Mouse (Mus musculus): ENCODE measurements around the gene Yes1.
"Not testable (repeated sequence)": the region's sequence is repeated elsewhere in the genome, so short reads cannot be mapped to it uniquely, and the experiment has no call there.

Yes1 gene

DNA sequence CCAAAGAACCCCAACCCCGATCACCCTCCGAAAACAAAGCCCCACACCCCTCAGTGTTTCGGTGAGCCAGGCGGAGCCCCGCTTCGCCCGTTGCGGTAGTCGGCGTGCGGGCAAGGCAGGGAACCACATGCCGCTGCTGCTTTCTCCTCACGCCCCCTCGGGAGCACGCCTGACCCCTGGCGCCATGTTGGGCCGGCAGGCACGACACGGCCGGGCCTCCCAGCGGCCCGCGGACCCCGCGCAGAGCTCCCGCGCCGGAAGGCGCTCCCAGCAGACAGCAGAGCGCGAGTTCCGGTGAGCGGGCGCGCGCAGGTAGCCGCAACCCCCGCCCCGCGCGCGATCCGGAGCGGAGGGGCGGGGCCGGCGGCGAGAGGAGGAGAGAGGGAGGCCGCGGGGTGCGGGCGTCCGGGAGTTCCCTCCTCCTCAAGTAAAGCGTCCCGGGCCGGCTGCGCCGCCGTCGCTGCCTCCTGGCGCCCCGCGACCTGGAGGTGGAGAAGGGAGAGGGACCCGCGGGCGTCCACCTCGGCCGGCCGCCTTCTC is at the start of gene Yes1:
Gene Yes1, plus strand, starts transcription at position 371 of the 540 bp plus-strand sequence.
- peak; percentile 67 for DNase-seq

DNA sequence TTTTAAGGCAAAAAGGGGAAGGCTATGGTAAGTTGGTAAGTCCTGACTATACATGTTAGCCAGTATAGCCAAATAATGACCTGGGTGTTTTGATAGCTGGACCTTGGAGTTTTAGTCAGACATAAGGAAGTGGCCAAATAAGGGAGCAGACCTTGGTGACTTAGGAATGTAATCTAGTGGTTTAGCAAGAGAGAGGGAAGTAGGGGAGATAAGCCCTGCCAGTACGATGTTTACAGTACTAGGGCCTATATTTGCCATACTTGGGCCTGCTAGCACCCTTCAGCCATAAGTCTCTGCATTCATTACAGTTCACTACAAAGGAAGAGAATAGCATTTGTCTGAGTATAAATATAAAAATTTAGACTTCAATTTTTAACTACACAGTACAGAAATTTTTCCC is 46.3 kb upstream of the Yes1 start:
- DNase-seq: no peak

DNA sequence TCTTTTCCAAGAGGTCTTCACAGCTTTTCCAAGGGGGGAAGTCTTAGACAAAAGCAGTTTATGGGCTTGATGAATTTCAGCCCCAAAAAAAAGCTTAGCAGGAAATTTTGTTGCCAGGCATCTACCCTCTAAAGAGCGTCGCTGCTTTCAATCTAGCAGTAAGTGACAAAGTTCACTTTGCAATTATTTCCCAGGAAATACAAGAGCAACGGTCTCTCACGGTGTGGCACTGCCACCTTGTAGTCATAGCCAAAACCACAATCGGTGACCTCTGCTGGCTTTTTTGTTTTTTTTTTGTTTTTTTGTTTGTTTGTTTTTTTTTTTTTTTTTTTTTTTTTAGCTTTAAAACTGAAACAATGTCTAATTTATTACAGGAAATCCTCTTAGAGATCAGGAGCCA is 39.2 kb upstream of the Yes1 start:
- DNase-seq: no peak

DNA sequence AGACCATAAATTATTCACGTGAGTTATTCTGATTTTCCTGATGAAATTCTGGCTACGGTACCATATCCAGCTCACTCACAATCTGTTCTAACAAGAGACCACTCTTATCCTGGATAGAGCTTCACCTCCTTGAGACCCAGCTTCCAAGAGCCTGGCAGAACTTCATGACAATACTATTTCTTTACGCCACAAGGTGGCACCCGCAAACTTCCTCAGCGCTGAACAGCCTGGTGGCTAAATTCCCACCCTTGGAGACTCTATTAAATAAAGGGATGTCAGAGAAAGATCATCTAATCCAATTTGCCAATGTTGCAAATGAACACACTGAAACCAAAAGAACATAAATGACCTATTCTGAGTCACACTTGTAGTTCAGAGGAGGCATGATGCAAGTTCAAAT is 22.8 kb upstream of the Yes1 start:
- peak; percentile 62 for DNase-seq

DNA sequence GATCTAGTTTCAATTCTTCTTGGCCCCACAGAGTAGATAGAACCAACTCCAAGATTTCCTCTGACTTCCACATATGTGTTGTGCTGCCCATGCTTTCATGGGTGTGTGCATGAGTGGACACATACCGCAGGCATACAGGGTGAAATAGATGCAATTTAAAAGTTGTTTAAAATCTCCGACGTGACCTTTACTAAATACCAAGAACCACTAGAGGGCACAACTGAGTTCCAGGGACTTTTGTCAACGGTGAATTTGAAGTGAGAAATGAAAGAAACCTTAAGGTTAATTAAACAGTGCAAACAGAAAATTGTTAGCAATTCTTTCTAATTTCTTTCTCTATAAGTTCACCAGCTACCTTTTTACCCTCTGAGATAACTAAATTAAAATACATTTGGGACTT is 17.2 kb upstream of the Yes1 start:
- no peak for DNase-seq

DNA sequence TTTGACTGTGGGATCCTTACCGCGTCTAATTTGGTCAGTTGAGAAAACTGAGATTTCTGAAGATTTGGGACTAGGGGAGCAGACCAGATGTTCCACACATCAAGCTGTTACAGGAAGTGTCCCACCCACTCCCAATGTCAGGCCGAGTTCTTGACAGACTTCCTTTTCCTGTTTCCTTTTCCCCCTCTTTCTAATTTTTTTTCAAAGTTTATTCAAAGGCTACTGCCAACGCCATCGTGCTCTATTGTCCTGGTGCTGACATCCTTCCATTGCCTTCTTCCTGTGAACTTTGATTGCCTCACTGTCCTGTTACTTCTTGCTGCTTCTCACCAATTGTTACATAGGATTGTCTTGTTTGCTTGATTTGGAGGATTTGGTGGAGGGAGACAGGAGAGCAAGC is 16.6 kb upstream of the Yes1 start:
- DNase-seq: no peak

DNA sequence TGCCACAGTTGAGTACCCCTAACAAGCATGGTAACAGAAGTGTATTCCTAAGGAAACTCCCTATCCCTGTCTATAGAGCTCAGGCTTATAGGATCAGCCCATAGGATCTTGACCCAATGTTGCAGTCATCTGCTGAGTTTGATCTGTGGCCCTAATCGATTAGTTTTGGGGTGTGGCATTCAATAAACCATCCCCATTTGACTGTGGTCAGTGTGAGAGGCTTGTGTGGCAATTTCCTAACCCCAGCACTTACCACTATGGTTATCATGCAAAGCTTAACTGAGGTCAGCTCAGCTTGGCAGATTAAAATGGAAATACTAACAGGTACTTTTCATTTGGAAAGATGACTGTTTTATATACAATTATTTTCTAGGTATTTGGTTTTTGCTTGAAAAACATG is 5.1 kb upstream of the Yes1 start:
- no peak for DNase-seq

DNA sequence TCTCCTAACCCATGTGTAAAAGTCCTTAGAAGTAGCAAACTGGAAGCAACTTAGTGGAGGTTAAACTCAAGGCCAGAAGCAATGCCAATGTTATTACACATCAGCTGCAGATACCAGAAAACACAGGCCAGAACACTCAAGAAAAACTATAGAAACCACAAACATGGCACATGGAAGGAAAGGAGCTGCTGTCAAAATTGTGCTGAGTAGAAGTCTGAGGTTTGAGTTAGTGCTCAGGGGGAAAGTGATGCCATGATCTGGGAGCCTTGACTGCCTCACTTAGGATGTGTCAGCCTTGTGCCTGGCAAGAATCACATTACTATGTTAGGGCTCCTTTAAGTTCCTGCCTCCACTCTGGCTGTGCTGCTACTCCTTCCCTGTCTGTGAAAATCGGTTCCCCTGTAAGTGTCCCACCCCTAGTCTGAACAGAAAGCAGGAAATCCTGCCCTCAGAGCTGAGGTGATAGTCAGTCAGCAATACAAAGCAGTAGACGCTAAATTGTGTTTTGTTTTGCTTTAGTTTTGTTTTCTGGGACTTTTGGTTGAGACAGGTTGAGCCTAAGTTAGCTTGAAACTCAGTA is 3.1 kb upstream of the Yes1 start:
- no peak for DNase-seq

DNA sequence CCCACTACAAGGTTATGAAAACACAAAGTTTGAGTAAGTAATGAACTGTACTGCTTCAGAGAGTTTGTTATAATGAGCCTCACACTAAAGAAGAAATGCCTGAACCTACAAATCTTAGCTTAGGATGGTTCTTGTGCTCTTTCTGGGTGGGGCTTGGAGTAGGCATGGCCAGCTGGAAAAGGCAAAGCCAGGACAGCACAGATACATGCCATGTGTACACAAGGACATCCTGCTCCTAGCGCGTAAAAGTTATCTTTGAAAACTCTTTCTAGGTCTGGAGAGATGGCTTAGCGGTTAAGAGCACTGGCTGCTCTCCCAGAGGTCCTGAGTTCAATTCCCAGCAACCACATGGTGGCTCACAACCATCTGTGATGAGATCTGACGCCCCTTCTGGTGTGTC is 2.5 kb upstream of the Yes1 start:
- no peak for DNase-seq

DNA sequence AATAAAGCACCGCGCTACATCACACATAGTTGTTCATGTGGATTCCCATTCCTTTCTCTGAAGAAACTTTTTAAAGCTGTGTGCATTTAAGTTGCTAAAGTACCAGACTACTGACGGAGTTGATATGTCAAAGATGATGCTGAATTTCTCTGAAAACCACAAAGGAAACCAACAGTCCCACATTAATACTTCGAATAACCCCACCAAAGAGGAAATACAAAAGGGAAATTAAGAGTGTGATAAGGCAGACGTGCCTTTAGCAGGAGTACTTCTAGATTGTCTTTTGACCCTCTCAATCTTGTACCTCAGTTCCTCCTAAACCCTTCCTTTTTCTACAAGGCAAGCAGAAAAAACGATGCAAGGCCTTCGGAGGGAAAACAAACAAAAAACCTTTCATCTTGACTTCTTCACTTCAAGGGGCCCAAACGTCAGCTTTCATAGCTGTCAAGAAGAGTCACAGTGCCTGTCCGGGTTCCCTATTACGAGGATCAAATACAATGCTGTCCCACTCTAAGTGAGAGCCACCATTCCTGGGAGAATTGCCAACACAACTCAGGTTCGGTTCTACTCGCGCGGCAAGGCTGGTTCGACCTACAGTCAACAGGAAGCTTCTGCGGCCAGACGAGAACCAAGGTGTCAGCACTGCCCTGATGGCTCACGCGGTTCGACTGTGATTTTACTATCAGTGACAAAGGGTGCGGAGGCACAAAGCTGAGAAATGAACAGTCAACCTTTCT is 739 bp upstream of the Yes1 start:
- no peak for DNase-seq

DNA sequence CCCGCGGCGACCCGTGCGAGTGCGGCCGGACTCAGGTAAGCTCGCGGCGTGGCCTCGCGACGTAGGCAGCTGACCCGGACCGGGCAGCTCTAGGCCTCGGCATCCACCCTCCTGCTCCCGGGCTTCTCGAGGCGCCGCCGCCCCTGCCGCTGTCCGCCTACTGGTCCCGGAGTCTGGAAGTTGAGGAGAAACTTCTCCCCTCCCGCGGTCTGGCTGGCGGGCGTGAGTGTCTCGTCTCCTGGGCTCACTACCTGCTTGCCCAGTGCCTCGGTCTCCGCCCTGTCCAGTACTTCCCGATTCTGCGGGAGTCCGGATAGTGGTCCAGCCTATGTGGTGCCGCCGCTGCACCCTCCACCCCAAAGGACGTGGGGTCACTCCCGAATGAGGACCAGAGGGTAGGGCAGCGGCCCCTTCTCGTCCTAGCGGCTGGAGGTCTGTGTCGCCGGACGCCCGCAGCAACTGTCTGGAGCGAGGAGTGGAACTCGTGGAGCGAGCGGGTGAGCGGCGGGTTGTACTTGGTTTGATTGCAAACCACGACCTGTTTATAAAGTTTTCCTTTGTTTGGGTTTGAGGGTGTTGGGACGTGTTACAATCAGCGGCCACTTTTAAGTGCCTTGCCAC is 480 bp downstream of the Yes1 start:
- DNase-seq: peak; percentile 35

DNA sequence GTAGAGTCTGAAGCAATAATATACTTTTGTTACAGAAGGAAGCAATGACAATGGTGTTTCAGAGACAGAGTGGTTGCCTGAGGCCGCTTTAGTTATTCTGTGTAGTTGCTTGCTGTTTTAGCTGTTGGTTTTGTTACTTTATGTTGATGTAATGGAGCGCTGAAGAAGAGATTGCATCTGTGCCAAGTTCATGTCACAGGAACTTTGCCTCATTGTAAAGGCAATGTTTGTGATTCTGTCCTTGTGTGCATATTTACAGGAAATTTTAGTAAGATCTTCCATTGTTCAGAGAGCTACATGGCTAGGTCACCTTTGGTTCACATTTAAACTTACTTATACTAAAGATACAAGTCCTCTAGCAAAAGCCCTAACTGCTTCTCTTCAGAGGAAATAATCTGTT is 3.3 kb downstream of the Yes1 start:
- no peak for DNase-seq

DNA sequence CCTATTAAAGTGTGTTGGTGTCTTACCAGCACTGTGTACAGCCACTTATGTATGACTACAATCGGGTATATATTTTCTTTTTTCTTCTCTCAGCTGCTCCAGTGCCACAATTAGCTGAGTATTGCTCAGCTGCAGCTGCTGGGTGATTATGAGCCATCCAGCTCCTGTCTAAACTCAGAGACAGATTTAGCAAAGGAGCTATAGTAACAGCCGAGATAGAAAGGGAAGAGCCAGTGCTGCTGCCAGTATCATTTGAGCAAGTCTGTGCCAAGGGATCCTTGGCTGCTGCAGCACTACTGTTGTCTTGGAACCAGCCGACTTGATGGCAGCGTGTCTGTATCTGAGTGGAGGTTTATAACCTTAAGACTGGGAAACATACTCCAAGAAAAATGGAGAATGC is 3.7 kb downstream of the Yes1 start:
- DNase-seq: peak; percentile 28

DNA sequence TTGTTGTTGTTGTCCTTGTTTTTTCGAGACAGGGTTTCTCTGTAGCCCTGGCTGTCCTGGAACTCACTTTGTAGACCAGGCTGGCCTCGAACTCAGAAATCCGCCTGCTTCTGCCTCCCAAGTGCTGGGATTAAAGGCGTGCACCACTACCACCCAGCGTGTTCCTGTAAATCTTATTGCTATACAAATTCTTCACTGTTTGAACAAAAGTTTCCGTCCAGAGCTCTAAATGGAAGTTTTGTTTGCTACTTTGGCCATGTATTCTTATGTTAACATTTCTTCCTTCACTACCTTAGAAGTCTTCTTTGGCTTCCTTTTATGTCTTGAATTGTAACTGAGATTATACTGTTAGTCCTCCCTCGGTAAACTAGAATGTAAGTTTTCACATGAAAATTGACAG is 5.5 kb downstream of the Yes1 start:
- DNase-seq: not testable (repeated sequence)

DNA sequence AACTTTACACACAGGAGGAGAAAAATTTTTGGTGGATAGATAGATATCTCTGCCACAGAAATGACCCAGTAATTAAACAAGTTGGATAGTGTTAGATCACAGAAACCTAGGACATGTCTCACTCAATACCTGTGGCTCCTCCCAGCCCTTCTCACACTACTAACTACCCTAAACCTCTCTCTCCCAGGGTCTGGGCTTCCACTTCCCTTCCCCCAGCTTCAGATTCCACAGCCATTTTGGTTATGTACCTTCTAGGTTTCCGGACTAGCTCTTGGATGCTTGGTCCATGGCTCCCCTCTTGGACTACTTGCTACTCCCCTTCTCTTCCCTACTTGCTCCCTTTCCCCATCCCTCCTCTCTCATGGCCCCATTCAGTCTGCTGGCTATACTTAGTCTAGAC is 6.9 kb downstream of the Yes1 start:
- DNase-seq: no peak

DNA sequence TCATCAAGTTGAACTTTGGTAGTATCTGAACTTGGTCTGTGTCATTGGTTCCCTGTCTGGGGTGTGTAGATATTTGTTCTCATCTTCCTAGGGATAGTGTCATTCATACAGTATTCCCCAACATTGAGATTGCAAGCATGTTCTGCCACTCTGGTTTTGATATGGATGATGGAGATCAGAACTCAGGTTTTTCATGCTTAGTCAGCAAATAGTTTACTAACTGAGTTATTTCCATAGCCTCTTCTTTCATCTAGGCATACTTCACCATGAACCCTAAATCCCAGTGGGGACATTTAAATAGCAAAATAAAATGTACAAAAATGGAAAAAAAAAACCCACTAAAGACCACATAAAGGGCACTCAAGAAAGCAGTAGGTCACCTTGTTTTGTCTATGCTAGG is 12.7 kb downstream of the Yes1 start:
- DNase-seq: no peak

DNA sequence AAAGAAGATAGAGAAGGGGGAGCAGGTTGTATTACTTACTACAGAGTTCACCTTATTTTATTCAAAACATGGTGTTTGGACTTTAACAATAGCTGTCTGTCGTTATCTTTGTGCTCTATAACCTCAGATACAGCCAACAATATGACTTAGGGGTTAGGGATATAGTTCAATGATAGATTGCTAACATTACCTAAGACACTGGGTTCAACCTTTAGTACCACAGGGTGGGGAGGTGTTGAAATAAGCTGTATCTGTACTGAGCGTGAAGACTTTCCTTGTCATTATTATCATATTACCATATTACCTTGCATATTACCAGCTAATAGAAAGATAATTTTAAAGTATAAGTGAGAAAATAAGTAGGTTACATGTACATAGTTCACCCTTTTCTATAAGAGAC is 13.8 kb downstream of the Yes1 start:
- DNase-seq: no peak

DNA sequence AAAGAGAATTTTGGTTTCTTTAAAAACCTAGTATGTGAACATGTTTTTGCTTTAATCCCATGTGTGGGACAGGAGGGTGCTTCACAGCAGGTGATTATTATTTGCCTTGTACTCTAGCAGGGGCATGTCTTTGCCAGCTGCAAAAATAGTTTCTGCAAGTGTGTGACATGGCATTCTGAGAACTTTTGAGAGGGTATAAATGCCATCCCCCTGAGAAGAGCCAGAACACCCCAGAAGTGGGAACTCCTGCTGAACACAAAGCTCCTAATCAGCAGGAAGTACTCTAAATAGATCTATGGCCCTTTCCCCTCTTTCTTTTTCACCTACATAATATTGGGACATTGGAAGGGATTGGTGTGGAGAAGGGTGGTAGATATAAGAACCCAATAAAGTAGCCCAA is 22.2 kb downstream of the Yes1 start:
- no peak for DNase-seq

DNA sequence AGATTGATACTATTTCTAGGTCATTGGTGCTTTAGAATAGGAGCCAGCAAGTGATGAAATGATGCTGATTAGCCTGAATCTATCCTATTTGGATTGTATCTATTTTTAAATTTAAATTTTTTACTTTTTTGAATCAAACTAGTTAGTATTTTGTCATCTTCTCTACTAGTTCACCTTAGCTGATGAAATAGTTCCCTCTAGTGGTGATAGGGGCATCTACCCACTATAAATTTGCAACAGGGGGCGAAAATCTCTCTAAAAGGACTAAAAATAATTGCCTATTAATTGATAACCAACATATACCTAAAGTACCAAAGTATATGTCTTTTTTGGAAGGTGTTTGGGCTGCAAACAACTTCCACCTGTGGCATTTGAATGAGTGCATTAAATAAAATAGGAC is 46.4 kb downstream of the Yes1 start:
- DNase-seq: no peak

DNA sequence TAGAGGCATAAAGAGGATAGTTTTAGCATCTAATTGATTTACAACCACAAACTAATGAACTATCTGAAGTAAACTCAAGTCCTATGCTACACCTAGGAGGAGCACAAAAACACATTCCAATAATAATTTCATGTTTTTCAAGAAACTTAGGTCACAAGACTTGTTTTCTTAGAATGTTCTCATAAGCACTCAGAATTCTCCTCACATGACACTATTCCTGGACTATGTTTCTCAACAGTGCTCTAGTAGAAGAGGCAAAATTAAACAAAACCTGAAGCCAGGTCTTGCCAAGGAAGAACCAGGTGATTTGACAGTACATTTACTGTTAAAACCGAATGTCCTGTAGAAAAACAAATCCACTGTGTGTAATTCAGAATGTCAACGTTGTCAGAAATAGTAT is 71.5 kb downstream of the Yes1 start:
- DNase-seq: no peak

DNA sequence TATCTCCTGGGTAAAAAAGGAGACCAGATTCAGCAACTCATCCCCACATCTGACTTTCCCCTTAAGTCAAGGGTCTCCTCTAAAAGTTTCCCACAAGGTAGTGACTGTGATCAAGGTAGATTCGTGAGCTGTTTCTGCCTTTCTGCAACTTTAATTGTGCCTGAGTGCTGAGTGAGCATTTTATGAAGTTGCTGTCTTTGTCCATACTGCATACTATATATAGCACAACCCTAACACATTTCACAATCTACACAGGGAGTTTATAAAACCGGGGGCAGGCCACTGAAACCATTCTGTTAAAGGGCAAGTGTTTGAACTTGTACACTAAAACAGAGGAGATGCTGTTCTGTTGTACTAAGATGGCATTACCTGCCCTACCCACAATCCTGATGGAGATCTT is 82.4 kb downstream of the Yes1 start:
- no peak for DNase-seq

DNA sequence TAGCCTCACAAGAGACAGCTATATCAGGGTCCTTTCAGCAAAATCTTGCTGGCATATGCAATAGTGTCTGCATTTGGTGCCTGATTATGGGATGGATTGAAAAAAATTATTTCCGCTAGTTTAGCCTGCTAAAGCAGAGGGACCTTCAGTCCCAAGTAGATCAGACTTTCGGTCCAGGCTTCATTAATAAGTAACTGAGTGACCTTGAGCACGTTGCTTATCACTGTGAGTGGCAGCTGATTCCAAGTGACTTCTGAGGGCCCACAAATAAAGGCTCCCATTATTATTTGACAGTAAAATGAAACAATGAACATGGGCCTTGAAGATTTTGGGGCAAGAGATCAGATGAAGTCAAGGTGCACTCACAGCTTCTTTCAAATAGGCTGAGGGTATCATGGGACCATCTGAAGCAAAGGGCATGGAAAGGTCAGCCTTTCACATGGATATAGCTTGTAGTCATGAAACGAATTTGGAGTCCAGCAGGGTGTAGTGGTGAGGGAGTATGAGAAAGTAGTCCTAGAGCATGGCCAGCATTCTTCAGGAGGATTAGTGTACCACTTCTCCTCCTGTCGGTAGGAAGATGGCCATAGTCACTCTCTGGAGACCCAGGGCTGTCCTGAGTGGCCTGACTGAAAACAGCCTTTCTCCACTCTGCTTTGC is 86.4 kb downstream of the Yes1 start:
- no peak for DNase-seq

DNA sequence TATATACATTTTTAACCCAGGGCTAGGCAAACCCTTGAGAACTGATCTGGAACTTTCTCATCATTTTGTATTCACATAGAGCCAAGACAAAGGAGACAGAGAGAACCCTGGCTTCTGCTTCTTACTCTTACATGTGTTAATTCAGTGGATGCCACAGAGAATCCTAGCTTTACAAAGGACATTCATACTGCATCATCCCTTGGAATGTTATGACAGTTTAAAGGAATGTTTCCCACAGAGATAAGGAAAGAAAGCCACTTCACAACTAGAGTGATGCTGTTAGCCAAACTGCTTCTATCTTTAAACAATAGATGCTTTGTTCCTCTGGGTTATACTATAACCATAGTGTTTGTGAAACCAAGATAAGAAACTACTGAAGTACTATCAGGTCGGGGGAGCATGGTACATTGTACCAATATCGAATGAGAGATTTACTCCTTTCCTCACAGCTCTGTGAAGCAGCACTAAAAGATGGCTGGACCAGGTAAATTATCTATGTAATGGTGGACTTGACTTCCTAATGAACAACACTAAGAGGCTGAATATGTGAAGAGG is 95.3 kb downstream of the Yes1 start:
- DNase-seq: no peak

DNA sequence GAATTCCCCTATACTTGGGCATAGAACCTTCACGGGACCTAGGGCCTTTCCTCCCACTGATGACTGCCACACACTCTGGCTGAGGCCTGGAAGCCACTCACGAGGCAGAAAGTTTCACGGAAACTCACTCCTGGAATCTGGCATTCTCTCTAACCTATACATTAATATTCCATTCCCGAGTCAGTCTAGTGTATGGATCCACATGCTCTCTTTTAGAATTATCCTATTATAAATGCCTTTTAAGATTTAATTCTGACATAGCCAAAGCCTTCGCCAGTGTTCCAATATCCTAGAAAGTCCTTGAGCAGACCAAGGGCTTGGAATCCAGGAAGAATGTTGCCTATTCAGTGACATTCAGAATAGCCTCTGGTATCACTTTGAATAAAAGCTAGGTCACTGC is 100.5 kb downstream of the Yes1 start:
- no peak for DNase-seq
